Mouse (Mus musculus): Measurements from ENCODE around the gene Foxp1. TPM values are rescaled to one million over a fixed set of nuclear protein-coding genes. Genes with fewer than 3 reads are reported as not detected.

Foxp1 gene
- polyA plus RNA-seq, 1 experiment from 2014 or later = 91.9 TPM

DNA sequence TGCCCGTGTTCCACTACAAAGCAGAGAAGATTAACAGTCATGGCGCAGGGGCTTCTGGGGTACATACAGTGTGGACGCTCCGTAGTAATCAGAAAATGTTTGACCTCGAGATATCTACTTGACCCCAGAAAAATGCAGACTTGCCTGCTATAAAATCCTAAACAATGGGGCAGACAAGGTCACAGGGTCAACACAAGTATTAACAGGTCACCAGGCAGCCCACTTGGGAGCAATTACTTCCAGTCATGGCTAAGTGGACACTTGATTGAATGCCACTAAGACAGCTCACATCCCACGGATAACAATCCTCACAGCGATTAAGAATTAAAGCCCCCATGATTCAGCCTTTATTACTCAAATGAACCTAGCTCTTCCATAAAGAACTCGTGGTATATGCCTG is 55.4 kb downstream of the Foxp1 start:
- no peak overlapping the region for H3K4me3 ChIP-seq (ENCODE audit: low read depth, low read length)
- H3K36me3 ChIP-seq (ENCODE audit: control insufficient read depth, insufficient read depth, low read length) = no peaks in the 10 kb centered on the region
- H3K27ac ChIP-seq (ENCODE audit: low read depth, low read length) = no peak overlapping the region
- ATAC-seq (ENCODE audit: low FRiP score) (peak; percentile 51; the same call in 1 of the 2 replicates), DNase-seq (ENCODE audit: low spot score) (peak; percentile 23)
- WGBS = 34% methylated on average over 8 of the region's 8 CpGs
- H3K4me2 ChIP-seq (replicated peaks; ENCODE audit: low read depth, low read length) = no peak overlapping the region
- no peaks in the 10 kb centered on the region; the same call in 1 of the 2 replicates for H3K27me3 ChIP-seq (ENCODE audit: control insufficient read depth, insufficient read depth, low read length)
- H3K4me1 ChIP-seq (replicated peaks; ENCODE audit: control insufficient read depth, insufficient read depth, low read length) = no peaks in the 10 kb centered on the region
- H3K9me3 ChIP-seq (ENCODE audit: control insufficient read depth, low read length) = no peaks in the 10 kb centered on the region
- no peak overlapping the region for H3K9ac ChIP-seq (ENCODE audit: low read depth, low read length)

DNA sequence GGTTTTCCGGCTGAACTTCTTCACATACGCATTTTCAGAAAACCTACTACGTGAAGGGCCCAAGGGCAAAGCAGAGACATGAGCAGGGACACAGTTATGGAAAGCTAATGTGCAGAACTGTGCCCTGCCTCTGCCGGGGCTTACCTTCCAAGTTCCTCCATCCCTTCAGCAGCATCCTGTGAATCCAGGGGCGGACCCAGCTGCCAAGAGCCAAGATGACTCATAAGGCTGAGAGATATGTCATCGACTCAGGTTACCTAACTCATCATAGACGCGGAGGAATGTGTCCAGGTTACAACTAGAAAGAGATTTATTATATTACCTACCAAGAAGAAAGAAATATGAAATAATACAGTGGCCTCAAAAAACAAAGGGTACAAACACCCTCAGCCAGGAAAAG is 56.2 kb downstream of the Foxp1 start:
- no peak overlapping the region for H3K4me3 ChIP-seq (ENCODE audit: low read depth, low read length)
- H3K4me2 ChIP-seq (replicated peaks; ENCODE audit: low read depth, low read length) = no peak overlapping the region
- 90% methylated on average over 8 of the region's 8 CpGs for WGBS
- DNase-seq (ENCODE audit: low spot score) (no peak), ATAC-seq (ENCODE audit: low FRiP score) (no peak)
- no peaks in the 10 kb centered on the region for H3K36me3 ChIP-seq (ENCODE audit: control insufficient read depth, insufficient read depth, low read length)
- H3K9ac ChIP-seq (ENCODE audit: low read depth, low read length) = no peak overlapping the region
- H3K27ac ChIP-seq (ENCODE audit: low read depth, low read length) = no peak overlapping the region
- no peaks in the 10 kb centered on the region for H3K4me1 ChIP-seq (replicated peaks; ENCODE audit: control insufficient read depth, insufficient read depth, low read length)
- no peaks in the 10 kb centered on the region; the same call in 1 of the 2 replicates for H3K27me3 ChIP-seq (ENCODE audit: control insufficient read depth, insufficient read depth, low read length)
- no peaks in the 10 kb centered on the region for H3K9me3 ChIP-seq (ENCODE audit: control insufficient read depth, low read length)

DNA sequence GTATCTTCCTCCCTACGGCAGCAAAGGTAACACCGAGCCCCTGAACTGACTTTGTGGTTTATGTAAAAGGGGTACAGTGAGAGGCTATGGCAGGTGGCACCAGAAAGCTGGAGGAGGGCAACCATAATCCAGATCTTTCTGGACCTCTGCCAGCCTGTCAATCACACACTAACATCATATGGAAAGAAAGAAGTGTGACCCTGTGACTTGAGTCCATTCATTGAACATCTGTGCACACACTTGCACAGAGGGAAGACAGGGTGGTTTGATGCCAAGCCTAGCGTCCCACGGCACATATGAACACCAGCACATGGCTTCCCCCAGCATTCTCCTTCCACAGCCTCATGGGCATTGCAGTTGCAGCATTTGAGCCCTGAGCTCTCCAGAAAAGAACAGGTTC is 58.1 kb downstream of the Foxp1 start:
- Histone ChIP-seq H3K4me3 (ENCODE audit: low read depth, low read length) (no peak overlapping the region), H3K4me2 (replicated peaks; ENCODE audit: low read depth, low read length) (no peak overlapping the region), H3K36me3 (ENCODE audit: control insufficient read depth, insufficient read depth, low read length) (no peaks in the 10 kb centered on the region), H3K27ac (ENCODE audit: low read depth, low read length) (no peak overlapping the region), H3K4me1 (replicated peaks; ENCODE audit: control insufficient read depth, insufficient read depth, low read length) (no peaks in the 10 kb centered on the region), H3K27me3 (ENCODE audit: control insufficient read depth, insufficient read depth, low read length) (no peaks in the 10 kb centered on the region; the same call in 1 of the 2 replicates), H3K9ac (ENCODE audit: low read depth, low read length) (no peak overlapping the region), H3K9me3 (ENCODE audit: control insufficient read depth, low read length) (no peaks in the 10 kb centered on the region)
- DNase-seq (ENCODE audit: low spot score) (no peak), ATAC-seq (ENCODE audit: low FRiP score) (no peak)
- WGBS = 86% methylated on average over 4 of the region's 4 CpGs

DNA sequence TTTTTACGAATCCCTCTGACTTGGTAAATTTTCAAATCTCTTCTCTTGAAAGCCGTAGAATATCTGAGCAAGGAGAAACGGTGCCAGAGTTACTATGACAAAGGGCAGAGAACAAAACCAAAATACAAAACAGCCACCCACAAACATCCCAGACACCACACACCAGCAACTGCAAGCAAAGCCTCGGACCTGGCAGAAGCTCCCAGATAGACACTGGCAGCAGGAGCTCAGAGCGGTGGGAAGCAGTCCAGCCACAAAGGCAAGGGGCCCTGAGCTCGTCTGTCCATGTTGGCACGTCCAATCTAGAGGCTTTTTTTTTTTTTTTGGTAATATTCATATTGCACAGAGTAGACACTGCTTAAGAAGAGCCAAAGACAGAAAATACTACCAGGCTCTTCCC is 58.6 kb downstream of the Foxp1 start:
- ATAC-seq (ENCODE audit: low FRiP score) (no peak), DNase-seq (ENCODE audit: low spot score) (no peak)
- H3K4me2 ChIP-seq (replicated peaks; ENCODE audit: low read depth, low read length) = no peak overlapping the region
- H3K4me3 ChIP-seq (ENCODE audit: low read depth, low read length) = no peak overlapping the region
- H3K27me3 ChIP-seq (ENCODE audit: control insufficient read depth, insufficient read depth, low read length) = no peaks in the 10 kb centered on the region
- no peaks in the 10 kb centered on the region for H3K9me3 ChIP-seq (ENCODE audit: control insufficient read depth, low read length)
- H3K27ac ChIP-seq (ENCODE audit: low read depth, low read length) = no peak overlapping the region
- no peaks in the 10 kb centered on the region for H3K36me3 ChIP-seq (ENCODE audit: control insufficient read depth, insufficient read depth, low read length)
- H3K4me1 ChIP-seq (replicated peaks; ENCODE audit: control insufficient read depth, insufficient read depth, low read length) = no peaks in the 10 kb centered on the region
- 90% methylated on average over 7 of the region's 7 CpGs for WGBS
- no peak overlapping the region for H3K9ac ChIP-seq (ENCODE audit: low read depth, low read length)

DNA sequence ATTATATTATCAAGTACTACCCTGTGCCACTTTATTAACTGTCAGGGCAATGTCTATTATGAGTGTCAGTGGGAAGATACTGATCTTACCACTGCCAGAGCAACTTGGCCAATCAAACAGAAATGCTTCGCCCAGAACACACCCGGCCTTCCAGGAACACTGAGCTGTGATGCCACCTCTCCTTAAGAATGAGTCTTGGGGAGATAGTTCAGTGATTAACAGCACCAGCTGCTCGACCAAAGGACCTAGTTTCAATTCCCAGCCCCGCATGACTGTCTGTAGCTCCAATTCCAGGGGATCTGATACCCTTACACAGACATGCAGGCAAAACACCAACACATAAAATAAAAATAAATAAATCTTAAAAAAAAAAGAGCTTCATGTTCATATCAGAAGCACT is 63.7 kb downstream of the Foxp1 start:
- DNase-seq (ENCODE audit: low spot score) = no peak
- Histone ChIP-seq H3K9me3 (ENCODE audit: control insufficient read depth, low read length) (no peaks in the 10 kb centered on the region), H3K4me1 (replicated peaks; ENCODE audit: control insufficient read depth, insufficient read depth, low read length) (no peaks in the 10 kb centered on the region), H3K36me3 (ENCODE audit: control insufficient read depth, insufficient read depth, low read length) (no peaks in the 10 kb centered on the region), H3K9ac (ENCODE audit: low read depth, low read length) (no peak overlapping the region), H3K27ac (ENCODE audit: low read depth, low read length) (no peak overlapping the region), H3K4me3 (ENCODE audit: low read depth, low read length) (no peak overlapping the region), H3K27me3 (ENCODE audit: control insufficient read depth, insufficient read depth, low read length) (no peaks in the 10 kb centered on the region), H3K4me2 (replicated peaks; ENCODE audit: low read depth, low read length) (no peak overlapping the region)
- ATAC-seq (ENCODE audit: low FRiP score) = no peak
- WGBS = 90% methylated on average over 4 of the region's 4 CpGs

DNA sequence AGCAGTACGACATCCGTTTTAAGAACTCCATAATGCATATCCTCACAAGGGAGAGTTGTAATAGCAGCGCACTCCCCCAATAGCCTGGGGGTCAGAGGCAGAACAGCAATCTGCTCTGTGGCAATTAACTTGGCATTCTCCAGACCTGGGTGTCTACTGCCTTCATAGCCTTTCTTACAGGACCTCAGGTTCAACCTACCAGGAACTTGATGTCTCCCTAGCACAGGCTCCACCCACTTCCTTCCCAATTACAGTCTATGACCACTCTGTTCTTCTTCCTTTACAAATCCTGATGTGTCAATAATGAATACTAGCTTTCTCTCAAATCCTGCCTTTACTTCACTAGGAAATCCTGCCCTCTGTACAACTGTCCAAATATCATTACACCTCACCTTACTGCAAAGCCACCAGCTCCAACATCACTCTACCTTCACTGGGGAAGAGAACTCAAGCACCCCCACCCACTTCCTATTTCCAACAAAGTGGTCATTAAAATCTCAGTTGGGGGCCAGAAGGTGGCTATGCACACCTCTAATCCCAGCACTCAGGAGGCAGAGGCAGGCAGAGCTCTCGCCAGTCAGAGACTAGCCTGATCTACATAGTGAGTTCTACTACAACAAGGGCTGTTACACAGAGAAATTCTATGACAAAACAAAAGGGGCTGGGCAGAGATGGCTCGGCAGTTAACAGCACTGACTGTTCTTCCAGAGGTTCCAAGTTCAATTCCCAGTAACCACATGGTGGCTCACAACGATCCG is 68.6 kb downstream of the Foxp1 start:
- Histone ChIP-seq H3K4me2 (replicated peaks; ENCODE audit: low read depth, low read length) (no peak overlapping the region), H3K36me3 (ENCODE audit: control insufficient read depth, insufficient read depth, low read length) (no peaks in the 10 kb centered on the region), H3K27ac (ENCODE audit: low read depth, low read length) (no peak overlapping the region), H3K4me3 (ENCODE audit: low read depth, low read length) (no peak overlapping the region), H3K9me3 (ENCODE audit: control insufficient read depth, low read length) (no peaks in the 10 kb centered on the region), H3K27me3 (ENCODE audit: control insufficient read depth, insufficient read depth, low read length) (no peaks in the 10 kb centered on the region), H3K9ac (ENCODE audit: low read depth, low read length) (no peak overlapping the region), H3K4me1 (replicated peaks; ENCODE audit: control insufficient read depth, insufficient read depth, low read length) (0 out of 2 replicates have a peak, but pooled peaks cover 2% of the 10 kb centered on the region)
- DNase-seq (ENCODE audit: low spot score) (no peak), ATAC-seq (ENCODE audit: low FRiP score) (no peak)
- 90% methylated on average over 7 of the region's 7 CpGs for WGBS

DNA sequence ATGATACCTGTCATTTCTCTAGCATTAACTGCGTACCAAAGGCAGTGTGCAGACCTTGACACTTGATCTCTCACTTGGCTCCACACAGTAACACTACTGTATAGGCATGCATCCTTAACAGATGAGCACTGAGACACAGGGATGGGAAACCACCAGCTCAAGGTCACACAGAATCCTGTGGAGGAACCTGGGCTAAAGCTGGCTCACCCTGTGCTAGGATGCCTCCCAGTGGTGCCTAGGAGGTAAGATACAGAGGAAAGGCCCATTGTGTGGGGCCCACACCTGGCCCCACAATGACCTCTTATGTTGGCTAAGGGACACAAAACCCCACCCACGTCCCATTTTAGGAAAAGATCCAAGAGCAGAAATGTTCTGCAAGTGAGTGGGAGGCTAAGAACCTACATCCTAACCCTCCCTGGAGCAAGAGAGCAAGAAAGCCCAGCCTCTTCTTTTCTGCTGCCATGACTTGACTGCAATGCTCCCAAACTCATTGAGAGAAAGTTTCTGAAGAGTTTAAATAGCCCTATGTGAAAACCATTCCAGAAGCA is 69.8 kb downstream of the Foxp1 start:
- Histone ChIP-seq H3K4me3 (ENCODE audit: low read depth, low read length) (no peak overlapping the region), H3K4me2 (replicated peaks; ENCODE audit: low read depth, low read length) (no peak overlapping the region), H3K27me3 (ENCODE audit: control insufficient read depth, insufficient read depth, low read length) (no peaks in the 10 kb centered on the region), H3K9me3 (ENCODE audit: control insufficient read depth, low read length) (no peaks in the 10 kb centered on the region), H3K27ac (ENCODE audit: low read depth, low read length) (no peak overlapping the region), H3K4me1 (replicated peaks; ENCODE audit: control insufficient read depth, insufficient read depth, low read length) (0 out of 2 replicates have a peak, but pooled peaks cover 2% of the 10 kb centered on the region), H3K36me3 (ENCODE audit: control insufficient read depth, insufficient read depth, low read length) (no peaks in the 10 kb centered on the region), H3K9ac (ENCODE audit: low read depth, low read length) (no peak overlapping the region)
- DNase-seq (ENCODE audit: low spot score) (no peak), ATAC-seq (ENCODE audit: low FRiP score) (no peak)
- WGBS = 60% methylated on average over 2 of the region's 2 CpGs

DNA sequence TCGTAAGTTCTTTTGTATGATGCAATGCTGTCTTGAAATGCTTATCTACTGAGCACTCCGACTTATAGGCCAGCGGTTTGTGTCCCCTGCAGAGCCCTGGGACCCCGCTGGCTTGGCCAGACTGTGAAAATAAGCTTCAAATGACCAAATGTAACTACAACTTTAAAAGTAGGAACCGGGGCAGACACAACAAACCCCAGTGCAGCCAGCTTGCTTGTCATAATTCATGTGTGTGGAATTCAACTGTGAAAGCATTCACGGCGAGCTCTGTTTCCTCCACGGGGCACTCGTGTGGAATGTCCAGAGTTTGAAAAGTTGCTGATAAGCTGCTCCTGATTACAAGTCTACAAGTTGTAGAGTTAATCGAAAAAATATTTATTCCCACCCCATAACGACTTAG is 71.0 kb downstream of the Foxp1 start:
- no peak overlapping the region for H3K27ac ChIP-seq (ENCODE audit: low read depth, low read length)
- no peak overlapping the region for H3K4me3 ChIP-seq (ENCODE audit: low read depth, low read length)
- no peaks in the 10 kb centered on the region for H3K36me3 ChIP-seq (ENCODE audit: control insufficient read depth, insufficient read depth, low read length)
- DNase-seq (ENCODE audit: low spot score) (no peak), ATAC-seq (ENCODE audit: low FRiP score) (no peak)
- WGBS = 60% methylated on average over 11 of the region's 11 CpGs
- no peaks in the 10 kb centered on the region for H3K27me3 ChIP-seq (ENCODE audit: control insufficient read depth, insufficient read depth, low read length)
- 0 out of 2 replicates have a peak, but pooled peaks cover 2% of the 10 kb centered on the region for H3K4me1 ChIP-seq (replicated peaks; ENCODE audit: control insufficient read depth, insufficient read depth, low read length)
- H3K4me2 ChIP-seq (replicated peaks; ENCODE audit: low read depth, low read length) = no peak overlapping the region
- H3K9me3 ChIP-seq (ENCODE audit: control insufficient read depth, low read length) = no peaks in the 10 kb centered on the region
- no peak overlapping the region for H3K9ac ChIP-seq (ENCODE audit: low read depth, low read length)

DNA sequence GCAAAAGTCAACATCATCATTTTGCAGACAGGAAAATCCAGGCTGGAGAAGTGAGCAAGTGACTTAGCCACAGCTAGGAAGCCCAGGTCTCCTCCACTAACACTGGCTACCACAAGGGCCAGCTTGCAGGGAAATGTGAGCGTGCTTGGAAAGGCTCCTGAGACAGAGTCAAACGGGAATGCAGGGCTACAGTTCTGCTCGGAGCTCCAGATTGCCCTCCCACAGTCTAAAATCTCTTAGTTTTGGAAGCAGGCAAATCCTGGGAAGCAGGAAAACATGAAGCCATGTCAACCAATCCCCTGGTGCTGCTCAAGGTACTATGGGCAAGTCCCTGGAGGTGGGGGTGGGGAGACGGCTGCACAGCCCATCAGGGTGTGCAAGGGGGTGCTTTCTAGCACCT is 75.1 kb downstream of the Foxp1 start:
- WGBS = 77% methylated on average over 4 of the region's 4 CpGs
- DNase-seq (ENCODE audit: low spot score) (no peak), ATAC-seq (ENCODE audit: low FRiP score) (no peak)
- Histone ChIP-seq H3K4me3 (ENCODE audit: low read depth, low read length) (no peak overlapping the region), H3K27me3 (ENCODE audit: control insufficient read depth, insufficient read depth, low read length) (no peaks in the 10 kb centered on the region), H3K36me3 (ENCODE audit: control insufficient read depth, insufficient read depth, low read length) (no peaks in the 10 kb centered on the region), H3K27ac (ENCODE audit: low read depth, low read length) (no peak overlapping the region), H3K4me1 (replicated peaks; ENCODE audit: control insufficient read depth, insufficient read depth, low read length) (0 out of 2 replicates have a peak, but pooled peaks cover 2% of the 10 kb centered on the region), H3K9ac (ENCODE audit: low read depth, low read length) (no peak overlapping the region), H3K9me3 (ENCODE audit: control insufficient read depth, low read length) (no peaks in the 10 kb centered on the region), H3K4me2 (replicated peaks; ENCODE audit: low read depth, low read length) (no peak overlapping the region)

Measured in hindbrain, embryonic 11.5 days (tissue).